Mouse (Mus musculus): ENCODE data around the gene Wdr59. TPM values are rescaled to one million over a fixed set of nuclear protein-coding genes. Genes with fewer than 3 reads are reported as not detected.

Wdr59 gene
- polyA plus RNA-seq, 1 experiment from 2014 or later, result 6.7 TPM

GRCm38 (mm10) chr8:111561824-111562223 is 39.9 kb upstream of the Wdr59 start:
- peaks cover 32% of the 10 kb centered on the region for H3K4me1 ChIP-seq
- H3K4me3 ChIP-seq (replicated peaks), result no peak overlapping the region
- no peaks in the 10 kb centered on the region for H3K27me3 ChIP-seq
- 83% methylated on average over 4 of the region's 4 CpGs for WGBS
- ATAC-seq (replicated peaks; ENCODE audit: low FRiP score), result no peak
- no peak overlapping the region for H3K9ac ChIP-seq
- H3K9me3 ChIP-seq (replicated peaks), result no peaks in the 10 kb centered on the region
- no peak overlapping the region for H3K4me2 ChIP-seq
- H3K36me3 ChIP-seq, result no peaks in the 10 kb centered on the region
- no peak overlapping the region for H3K27ac ChIP-seq

DNA sequence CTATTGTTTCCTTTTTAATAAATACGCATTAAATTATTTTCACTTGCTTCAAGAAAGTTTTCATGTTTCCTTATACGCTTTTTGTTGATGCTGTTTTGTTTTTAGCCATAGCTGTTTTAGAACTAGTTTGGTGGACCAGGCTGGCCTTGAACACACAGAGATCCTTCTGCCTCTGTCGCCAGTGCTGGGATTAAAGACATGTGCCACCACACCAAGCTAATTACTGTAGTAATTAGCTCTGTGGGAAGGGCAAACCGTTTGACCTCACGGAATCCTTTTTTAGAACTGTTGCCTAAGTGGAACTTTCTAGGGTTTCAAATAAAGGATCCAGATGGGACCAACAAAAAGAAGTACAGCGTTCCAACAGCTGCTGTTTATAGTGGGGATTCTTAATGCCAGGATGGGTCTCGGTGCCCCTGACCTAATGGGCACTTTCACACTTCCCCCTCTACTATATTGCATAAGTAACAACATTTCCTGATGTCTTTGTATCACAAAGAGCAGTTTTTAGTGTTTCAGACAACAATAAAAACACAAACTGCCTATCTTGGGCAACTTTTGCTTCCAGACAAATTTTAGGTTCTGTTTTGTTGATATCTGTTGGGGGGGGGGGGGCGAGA is 29.7 kb upstream of the Wdr59 start:
- Histone ChIP-seq H3K4me2 (no peak overlapping the region), H3K27ac (no peak overlapping the region), H3K36me3 (no peaks in the 10 kb centered on the region), H3K27me3 (no peaks in the 10 kb centered on the region), H3K4me1 (peaks cover 28% of the 10 kb centered on the region), H3K9ac (no peak overlapping the region), H3K9me3 (replicated peaks) (no peaks in the 10 kb centered on the region), H3K4me3 (replicated peaks) (no peak overlapping the region)
- no peak for ATAC-seq (replicated peaks; ENCODE audit: low FRiP score)
- 69% methylated on average over 8 of the region's 8 CpGs for WGBS

DNA sequence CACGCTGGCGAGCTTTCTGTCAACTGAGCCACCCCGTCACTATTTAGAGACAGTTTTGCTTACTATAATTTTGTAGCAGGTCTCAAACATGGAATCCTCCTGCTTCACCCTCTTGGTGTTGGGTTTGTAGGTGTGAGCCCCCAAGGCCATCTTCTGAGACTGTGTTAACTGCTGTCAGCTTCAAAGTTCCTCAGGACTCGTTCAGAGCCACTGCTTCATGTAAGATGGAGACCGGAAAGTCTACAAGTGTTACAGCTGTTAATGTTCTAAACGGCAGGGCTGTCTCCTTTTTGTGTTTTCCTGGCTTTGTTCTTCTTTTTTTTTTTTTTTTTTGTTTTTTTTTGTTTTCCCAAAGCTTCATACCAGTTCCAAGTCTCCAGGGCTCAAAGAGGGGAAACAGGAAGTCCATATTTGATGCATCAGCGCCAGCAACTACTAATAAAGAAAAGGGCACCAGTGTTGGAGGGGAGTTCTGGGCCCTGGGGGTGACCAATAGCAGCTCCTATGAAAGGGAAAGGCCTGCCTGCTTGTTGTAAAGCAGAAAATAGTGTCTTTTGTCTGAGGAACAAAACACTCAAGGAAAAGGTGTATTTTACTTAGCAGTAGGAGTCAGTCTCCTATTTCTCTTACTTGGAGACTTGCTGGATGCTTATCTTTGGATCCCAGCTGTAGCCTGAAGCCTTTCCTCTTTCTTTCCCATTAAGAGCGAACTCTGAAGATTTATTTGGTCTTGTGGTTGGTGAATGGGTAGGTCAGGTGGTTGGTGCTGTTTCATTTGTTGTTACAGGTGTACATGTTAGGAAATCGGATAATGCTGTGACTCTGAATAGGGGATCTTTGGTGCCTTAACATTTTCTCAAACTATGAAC is 28.3 kb upstream of the Wdr59 start:
- Histone ChIP-seq H3K27me3 (no peaks in the 10 kb centered on the region), H3K4me1 (peaks cover 24% of the 10 kb centered on the region), H3K9ac (no peak overlapping the region), H3K36me3 (no peaks in the 10 kb centered on the region), H3K4me2 (no peak overlapping the region), H3K27ac (peak overlapping the region; percentile 78), H3K9me3 (replicated peaks) (no peaks in the 10 kb centered on the region), H3K4me3 (replicated peaks) (no peak overlapping the region)
- ATAC-seq (replicated peaks; ENCODE audit: low FRiP score), result no peak
- WGBS, result 47% methylated on average over 9 of the region's 9 CpGs

GRCm38 (mm10) chr8:111548201-111548600 is 26.3 kb upstream of the Wdr59 start:
- no peak for ATAC-seq (replicated peaks; ENCODE audit: low FRiP score)
- H3K9ac ChIP-seq, result no peak overlapping the region
- H3K4me2 ChIP-seq, result no peak overlapping the region
- peaks cover 20% of the 10 kb centered on the region for H3K4me1 ChIP-seq
- no peaks in the 10 kb centered on the region for H3K27me3 ChIP-seq
- no peak overlapping the region for H3K4me3 ChIP-seq (replicated peaks)
- 92% methylated on average over 6 of the region's 6 CpGs for WGBS
- no peak overlapping the region for H3K27ac ChIP-seq
- no peaks in the 10 kb centered on the region for H3K9me3 ChIP-seq (replicated peaks)
- H3K36me3 ChIP-seq, result peaks cover 1% of the 10 kb centered on the region; the same call in 1 of the 2 replicates

DNA sequence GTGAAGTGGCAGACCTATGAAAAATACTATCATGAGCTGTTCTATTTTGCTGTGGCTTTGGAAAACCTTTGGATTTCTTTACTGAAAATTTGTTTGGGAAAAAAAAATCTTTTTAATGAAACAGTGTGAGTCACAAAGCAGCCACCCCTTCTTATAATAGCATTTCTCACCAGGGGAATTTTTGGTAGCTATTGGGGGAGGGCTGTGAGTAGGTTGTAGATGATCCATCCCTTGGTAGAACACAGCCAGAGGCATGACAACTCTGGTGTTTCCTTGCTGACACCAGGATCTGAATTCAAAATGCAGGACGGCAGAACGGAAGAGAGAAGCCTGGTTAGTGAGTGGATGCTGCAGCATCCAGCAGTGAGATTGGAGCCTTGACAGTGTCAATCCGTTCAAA is 25.3 kb upstream of the Wdr59 start:
- Histone ChIP-seq H3K9ac (no peak overlapping the region), H3K27ac (no peak overlapping the region), H3K4me1 (peaks cover 20% of the 10 kb centered on the region), H3K9me3 (replicated peaks) (no peaks in the 10 kb centered on the region), H3K27me3 (no peaks in the 10 kb centered on the region), H3K4me2 (no peak overlapping the region), H3K36me3 (peaks cover 4% of the 10 kb centered on the region; the same call in 1 of the 2 replicates), H3K4me3 (replicated peaks) (no peak overlapping the region)
- ATAC-seq (replicated peaks; ENCODE audit: low FRiP score), result no peak
- 89% methylated on average over 3 of the region's 3 CpGs for WGBS

DNA sequence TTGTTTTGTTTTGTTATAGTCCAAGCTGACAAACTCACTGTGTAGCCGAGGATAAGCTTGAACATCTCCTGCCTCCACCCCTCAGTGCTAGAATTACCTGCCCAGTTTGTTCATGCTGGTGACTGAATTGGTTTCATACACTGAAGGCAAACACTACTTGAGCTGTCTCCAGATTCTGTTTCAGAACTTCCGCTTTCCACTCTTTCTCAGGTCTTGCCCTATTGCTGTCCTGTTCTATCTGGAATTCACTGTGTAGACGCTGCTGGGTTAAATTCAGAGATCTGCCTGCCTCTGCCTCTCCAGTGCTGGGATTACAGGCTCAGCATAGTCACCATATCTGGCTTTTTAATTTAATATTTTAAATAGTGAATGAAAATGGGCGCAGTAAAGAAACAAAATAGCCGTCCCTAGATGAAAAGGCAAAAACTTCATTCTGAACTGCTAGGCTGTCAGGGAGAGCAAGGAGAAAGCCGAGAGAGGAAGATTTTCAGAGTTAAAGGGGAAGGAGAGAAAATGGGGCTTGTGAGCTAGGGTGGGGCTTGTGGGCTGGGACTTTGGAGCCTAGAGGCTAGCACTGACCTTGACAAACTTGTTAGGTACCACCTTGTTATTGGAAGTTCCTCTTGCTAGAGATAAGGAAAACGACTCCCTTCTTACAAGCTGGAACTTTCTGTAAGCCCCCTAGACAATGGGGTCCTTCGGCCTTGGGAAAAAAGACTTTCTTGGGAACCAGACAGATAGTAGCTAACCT is 23.7 kb upstream of the Wdr59 start:
- H3K36me3 ChIP-seq, result peaks cover 9% of the 10 kb centered on the region; the same call in 1 of the 2 replicates
- no peak overlapping the region for H3K4me2 ChIP-seq
- H3K27me3 ChIP-seq, result no peaks in the 10 kb centered on the region
- H3K4me1 ChIP-seq, result peaks cover 22% of the 10 kb centered on the region
- 80% methylated on average over 8 of the region's 8 CpGs for WGBS
- H3K4me3 ChIP-seq (replicated peaks), result no peak overlapping the region
- no peak overlapping the region for H3K9ac ChIP-seq
- no peaks in the 10 kb centered on the region for H3K9me3 ChIP-seq (replicated peaks)
- no peak for ATAC-seq (replicated peaks; ENCODE audit: low FRiP score)
- H3K27ac ChIP-seq, result no peak overlapping the region

GRCm38 (mm10) chr8:111543712-111544380 is 22.0 kb upstream of the Wdr59 start:
- no peak overlapping the region for H3K9ac ChIP-seq
- peaks cover 9% of the 10 kb centered on the region; the same call in 1 of the 2 replicates for H3K36me3 ChIP-seq
- no peak overlapping the region for H3K27ac ChIP-seq
- no peaks in the 10 kb centered on the region for H3K9me3 ChIP-seq (replicated peaks)
- WGBS, result 86% methylated on average over 9 of the region's 9 CpGs
- no peak overlapping the region for H3K4me3 ChIP-seq (replicated peaks)
- ATAC-seq (replicated peaks; ENCODE audit: low FRiP score), result no peak
- H3K4me2 ChIP-seq, result no peak overlapping the region
- H3K4me1 ChIP-seq, result peaks cover 21% of the 10 kb centered on the region
- no peaks in the 10 kb centered on the region for H3K27me3 ChIP-seq

DNA sequence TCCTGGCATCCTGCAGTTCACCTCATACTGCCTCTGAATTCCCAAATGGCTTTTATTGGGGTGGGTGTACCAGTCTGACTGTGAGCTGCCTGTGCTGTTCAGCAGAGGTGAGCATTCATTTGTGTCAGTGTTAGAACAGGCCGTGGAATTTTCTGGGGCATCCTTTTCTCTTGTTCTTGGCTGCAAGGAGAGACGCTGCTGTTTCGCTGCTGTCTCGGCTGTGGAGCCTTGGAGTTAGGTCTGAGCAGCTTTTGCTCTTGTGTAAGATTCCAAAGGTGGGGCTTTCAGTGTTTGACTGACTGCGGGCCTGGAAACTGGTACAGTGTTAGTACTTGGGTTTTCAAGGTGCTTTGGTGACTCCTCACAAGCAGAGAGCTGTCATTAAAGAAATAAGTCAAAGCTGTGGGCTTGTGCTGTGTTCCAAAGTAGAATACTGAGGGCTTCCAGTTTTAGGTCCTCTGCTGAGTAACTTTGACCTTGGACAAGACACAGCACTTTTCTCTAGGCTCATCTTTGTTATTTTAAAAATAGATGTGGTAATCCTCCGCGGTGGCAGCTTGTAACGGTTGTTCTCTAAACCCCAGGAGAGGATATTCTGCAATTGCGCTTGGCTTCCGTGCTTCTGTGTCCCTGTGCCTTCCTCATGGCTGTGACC is 17.7 kb upstream of the Wdr59 start:
- 69% methylated on average over 10 of the region's 10 CpGs for WGBS
- Histone ChIP-seq H3K9ac (no peak overlapping the region), H3K4me2 (peak overlapping the region; percentile 88), H3K27ac (0 out of 2 replicates have a peak overlapping the region, but pooled peaks have one; percentile 3), H3K4me3 (replicated peaks) (0 out of 2 replicates have a peak overlapping the region, but pooled peaks have one; percentile 10), H3K4me1 (peaks cover 38% of the 10 kb centered on the region), H3K27me3 (no peaks in the 10 kb centered on the region), H3K36me3 (peaks cover 9% of the 10 kb centered on the region; the same call in 1 of the 2 replicates), H3K9me3 (replicated peaks) (no peaks in the 10 kb centered on the region)
- no peak for ATAC-seq (replicated peaks; ENCODE audit: low FRiP score)

DNA sequence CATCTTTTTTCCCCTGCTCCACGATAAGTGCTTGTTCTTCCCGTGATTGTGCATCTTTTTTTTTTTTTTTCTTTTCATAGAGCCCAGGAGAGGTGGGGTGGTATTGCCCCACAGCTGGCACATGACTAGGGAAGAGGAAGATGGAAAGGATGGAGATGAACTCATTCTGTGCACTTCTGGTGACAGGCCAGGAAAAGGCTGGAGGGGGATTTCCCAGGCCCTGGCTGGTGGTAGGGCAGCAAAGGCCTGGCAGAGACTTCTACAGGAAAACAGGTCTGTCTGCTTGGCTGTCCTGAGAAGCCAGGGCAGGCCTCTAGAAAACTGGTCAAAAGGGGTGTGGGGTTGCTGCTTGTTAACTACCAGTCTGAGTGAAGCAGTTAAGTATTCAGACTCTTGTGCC is 16.3 kb upstream of the Wdr59 start:
- H3K9ac ChIP-seq, result peak overlapping the region; percentile 87

DNA sequence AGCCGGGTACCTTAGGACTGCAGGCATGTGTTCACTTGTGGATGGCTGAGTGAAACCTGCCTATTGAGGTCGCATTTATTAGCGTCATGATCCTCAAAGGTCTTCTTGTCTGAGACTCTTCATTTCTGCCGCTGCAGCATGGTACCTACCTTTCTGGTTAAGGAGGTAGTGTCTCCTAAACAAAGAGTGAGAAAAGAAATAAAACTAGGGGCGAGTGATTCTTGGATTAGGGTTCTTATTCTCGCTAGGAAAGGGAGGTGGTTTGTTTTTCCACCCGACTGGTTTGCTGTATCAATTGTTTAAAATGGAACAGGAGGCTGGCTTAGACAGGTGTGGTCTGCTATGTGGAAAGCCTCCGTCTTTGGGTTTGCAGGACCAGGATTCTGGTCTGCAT is 15.9 kb upstream of the Wdr59 start:
- no peaks in the 10 kb centered on the region for H3K9me3 ChIP-seq (replicated peaks)
- 4% methylated on average over 8 of the region's 8 CpGs for WGBS
- H3K9ac ChIP-seq, result peak overlapping the region; percentile 87
- peak overlapping the region; percentile 88 for H3K4me2 ChIP-seq
- ATAC-seq (replicated peaks; ENCODE audit: low FRiP score), result no peak
- H3K27me3 ChIP-seq, result no peaks in the 10 kb centered on the region
- H3K27ac ChIP-seq, result peak overlapping the region; percentile 96; the same call in 1 of the 2 replicates
- peak overlapping the region; percentile 93 for H3K4me3 ChIP-seq (replicated peaks)
- peaks cover 38% of the 10 kb centered on the region for H3K4me1 ChIP-seq
- H3K36me3 ChIP-seq, result 0 out of 2 replicates have a peak, but pooled peaks cover 5% of the 10 kb centered on the region

More for the DNA sequence above, 16.3 kb upstream of the Wdr59 start:
- H3K27me3 ChIP-seq, result no peaks in the 10 kb centered on the region
- H3K27ac ChIP-seq, result 0 out of 2 replicates have a peak overlapping the region, but pooled peaks have one; percentile 96
- peak overlapping the region; percentile 93 for H3K4me3 ChIP-seq (replicated peaks)
- peaks cover 8% of the 10 kb centered on the region; the same call in 1 of the 2 replicates for H3K36me3 ChIP-seq
- 5% methylated on average over 2 of the region's 2 CpGs for WGBS
- peak overlapping the region; percentile 88 for H3K4me2 ChIP-seq
- ATAC-seq (replicated peaks; ENCODE audit: low FRiP score), result no peak
- no peaks in the 10 kb centered on the region for H3K9me3 ChIP-seq (replicated peaks)
- H3K4me1 ChIP-seq, result peaks cover 38% of the 10 kb centered on the region
